In the genomic region with DNA sequence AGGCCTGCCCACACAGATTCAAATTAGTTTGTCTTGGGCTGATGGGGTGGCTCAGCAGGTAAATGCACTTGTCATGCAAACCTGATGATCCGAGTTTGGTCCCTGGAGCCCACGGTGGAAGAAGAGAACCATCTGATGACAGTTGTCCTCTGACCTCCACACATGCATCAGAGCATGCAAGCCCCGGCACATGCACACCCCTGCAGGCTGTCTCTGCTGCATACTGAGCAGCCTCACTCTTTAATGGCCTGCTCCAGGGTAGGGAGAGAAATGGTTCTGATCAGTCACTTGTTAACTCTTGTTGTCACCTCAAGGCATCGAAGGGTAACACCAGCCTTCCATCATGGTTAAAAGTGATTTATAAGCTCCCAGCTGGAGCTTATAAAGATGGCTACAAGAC, we compare ENCODE assay signal across 20 mouse cellular contexts.
DNase-seq lines count a peak whose midpoint lies in the region; ATAC-seq and TF ChIP-seq lines count a peak whose summit lies in the region.
"Had no signal": no experiment of that assay in that cellular context is flagged by ENCODE, and none has a peak within 500 bp of the region (broad histone marks: within the 10 kb centered on the region; RNA-seq: fewer than 3 reads in every experiment).

No protein-coding gene starts in this region.

- H3K36me3 ChIP-seq in hindbrain, embryonic 12.5 days = no peaks in the 10 kb centered on the region
- H3K36me3 ChIP-seq in hindbrain, embryonic 14.5 days (replicated peaks; ENCODE audit: control insufficient read depth, insufficient read depth) = no peaks in the 10 kb centered on the region
- H3K36me3 ChIP-seq in neural tube, embryonic 11.5 days (ENCODE audit: control insufficient read depth, insufficient read depth, low read length) = no peaks in the 10 kb centered on the region
- no peaks in the 10 kb centered on the region for H3K36me3 ChIP-seq in neural tube, embryonic 15.5 days
- H3K36me3 ChIP-seq: embryonic facial prominence, embryonic 10.5 days; embryonic facial prominence, embryonic 12.5 days; forebrain, embryonic 15.5 days had no signal

- TF ChIP-seq POLR2A in brain, embryonic 14.5 days (IDR thresholded peaks at IDR 0.05; ENCODE audit: borderline replicate concordance, extremely low read depth, insufficient read depth, insufficient read length, poor library complexity, severe bottlenecking) = no peak

- no peak overlapping the region for H3K4me2 ChIP-seq in hindbrain, embryonic 12.5 days (replicated peaks)
- no peak overlapping the region for H3K4me2 ChIP-seq in hindbrain, embryonic 14.5 days (replicated peaks)
- H3K4me2 ChIP-seq in neural tube, embryonic 11.5 days (ENCODE audit: low read depth) = no peak overlapping the region
- H3K4me2 ChIP-seq in neural tube, embryonic 15.5 days = no peak overlapping the region
- H3K4me2 ChIP-seq: embryonic facial prominence, embryonic 12.5 days; forebrain, embryonic 13.5 days; forebrain, embryonic 15.5 days had no signal

- peaks cover 17% of the 10 kb centered on the region for H3K4me1 ChIP-seq in hindbrain, embryonic 12.5 days
- H3K4me1 ChIP-seq in hindbrain, embryonic 14.5 days (replicated peaks; ENCODE audit: control insufficient read depth, insufficient read depth, low read length) = peaks cover 16% of the 10 kb centered on the region
- H3K4me1 ChIP-seq in neural tube, embryonic 11.5 days (ENCODE audit: control insufficient read depth, insufficient read depth, low read length) = no peaks in the 10 kb centered on the region
- H3K4me1 ChIP-seq in neural tube, embryonic 15.5 days = peaks cover 18% of the 10 kb centered on the region
- H3K4me1 ChIP-seq: embryonic facial prominence, embryonic 12.5 days had no signal

- no peak overlapping the region for H3K27ac ChIP-seq in hindbrain, embryonic 12.5 days
- H3K27ac ChIP-seq in hindbrain, embryonic 14.5 days = no peak overlapping the region
- H3K27ac ChIP-seq in layer of hippocampus, adult 2 months = peak overlapping the region; percentile 37; the same call in 1 of the 2 replicates
- H3K27ac ChIP-seq in neural tube, embryonic 11.5 days (ENCODE audit: low read depth, low read length) = no peak overlapping the region
- no peak overlapping the region for H3K27ac ChIP-seq in neural tube, embryonic 15.5 days (replicated peaks)
- H3K27ac ChIP-seq: embryonic facial prominence, embryonic 10.5 days; embryonic facial prominence, embryonic 12.5 days; forebrain, embryonic 13.5 days; forebrain, embryonic 15.5 days had no signal

- no peaks in the 10 kb centered on the region for H3K9me3 ChIP-seq in hindbrain, embryonic 12.5 days (replicated peaks)
- H3K9me3 ChIP-seq in hindbrain, embryonic 14.5 days (ENCODE audit: control insufficient read depth, low read length) = no peaks in the 10 kb centered on the region
- no peaks in the 10 kb centered on the region for H3K9me3 ChIP-seq in neural tube, embryonic 11.5 days (ENCODE audit: control insufficient read depth, low read length)
- H3K9me3 ChIP-seq in neural tube, embryonic 15.5 days (replicated peaks) = no peaks in the 10 kb centered on the region
- H3K9me3 ChIP-seq: embryonic facial prominence, embryonic 10.5 days; embryonic facial prominence, embryonic 12.5 days; forebrain, embryonic 13.5 days; forebrain, embryonic 15.5 days had no signal

- DNase-seq in hindbrain, embryonic 14.5 days (ENCODE audit: low spot score) = no peak
- no peak for DNase-seq in layer of hippocampus, adult 2 months (ENCODE audit: low spot score in 2 of 2)
- DNase-seq in layer of hippocampus, adult 11-12 months (ENCODE audit: low spot score) = no peak
- DNase-seq in neural tube, embryonic 11.5 days (ENCODE audit: low spot score) = peak; percentile 30
- peak; percentile 47 for DNase-seq in brain, embryonic 14.5 days (ENCODE audit: low read depth)
- DNase-seq in urinary bladder, adult 2 months (ENCODE audit: low spot score) = no peak
- DNase-seq: adrenal gland, adult 2 months; adrenal gland, postnatal 10 days; adrenal gland, postnatal 25 days; cerebellum, adult 11-12 months; cerebellum, adult 2 months; cerebellum, adult 9-10 months; cerebellum, postnatal 10 days; cerebellum, postnatal 25 days had no signal

- H3K9ac ChIP-seq in hindbrain, embryonic 12.5 days = no peak overlapping the region
- no peak overlapping the region for H3K9ac ChIP-seq in hindbrain, embryonic 14.5 days
- H3K9ac ChIP-seq in neural tube, embryonic 11.5 days (ENCODE audit: low read length) = no peak overlapping the region
- no peak overlapping the region for H3K9ac ChIP-seq in neural tube, embryonic 15.5 days (replicated peaks)
- H3K9ac ChIP-seq: embryonic facial prominence, embryonic 12.5 days; forebrain, embryonic 13.5 days; forebrain, embryonic 15.5 days had no signal

- WGBS in hindbrain, embryonic 12.5 days = 48% methylated on average over 4 of the region's 4 CpGs
- WGBS in hindbrain, embryonic 14.5 days = 45% methylated on average over 4 of the region's 4 CpGs
- WGBS in neural tube, embryonic 11.5 days = 58% methylated on average over 4 of the region's 4 CpGs
- 49% methylated on average over 4 of the region's 4 CpGs for WGBS in neural tube, embryonic 15.5 days

- ATAC-seq in hindbrain, embryonic 12.5 days (ENCODE audit: low FRiP score) = peak; percentile 69; the same call in 1 of the 2 replicates
- ATAC-seq in hindbrain, embryonic 14.5 days (ENCODE audit: low FRiP score) = no peak
- ATAC-seq in neural tube, embryonic 11.5 days (ENCODE audit: insufficient read depth, low FRiP score, low TSS enrichment) = no peak
- ATAC-seq in neural tube, embryonic 15.5 days (ENCODE audit: low FRiP score) = no peak
- ATAC-seq: forebrain, embryonic 13.5 days; forebrain, embryonic 15.5 days had no signal

- H3K27me3 ChIP-seq in hindbrain, embryonic 12.5 days = no peaks in the 10 kb centered on the region
- H3K27me3 ChIP-seq in hindbrain, embryonic 14.5 days (ENCODE audit: control insufficient read depth, insufficient read depth, low read length) = no peaks in the 10 kb centered on the region
- H3K27me3 ChIP-seq in neural tube, embryonic 11.5 days (ENCODE audit: control insufficient read depth, insufficient read depth, low read length) = no peaks in the 10 kb centered on the region
- H3K27me3 ChIP-seq in neural tube, embryonic 15.5 days (replicated peaks) = no peaks in the 10 kb centered on the region
- H3K27me3 ChIP-seq: embryonic facial prominence, embryonic 12.5 days; forebrain, embryonic 13.5 days; forebrain, embryonic 15.5 days had no signal

- TF ChIP-seq CTCF in layer of hippocampus, adult 2 months (conservative IDR thresholded peaks at IDR 0.05) = no peak
- TF ChIP-seq CTCF in brain, embryonic 14.5 days (IDR thresholded peaks at IDR 0.05; ENCODE audit: borderline replicate concordance, extremely low read depth, insufficient read depth, insufficient read length) = no peak

- no peak overlapping the region for H3K4me3 ChIP-seq in hindbrain, embryonic 12.5 days
- no peak overlapping the region for H3K4me3 ChIP-seq in hindbrain, embryonic 14.5 days (replicated peaks; ENCODE audit: low read length)
- H3K4me3 ChIP-seq in layer of hippocampus, adult 2 months = no peak overlapping the region
- H3K4me3 ChIP-seq in neural tube, embryonic 11.5 days (ENCODE audit: low read depth, low read length) = no peak overlapping the region
- no peak overlapping the region for H3K4me3 ChIP-seq in neural tube, embryonic 15.5 days (replicated peaks)
- H3K4me3 ChIP-seq: embryonic facial prominence, embryonic 10.5 days; embryonic facial prominence, embryonic 12.5 days; forebrain, embryonic 13.5 days; forebrain, embryonic 15.5 days had no signal

Comparison
In these comparisons a context has a peak if more than half of its experiments do, and no peak if none do; other contexts are left out.
1. DNase-seq: peak in neural tube, embryonic 11.5 days (single experiment) and brain, embryonic 14.5 days (single experiment); none in hindbrain, embryonic 14.5 days (single experiment), layer of hippocampus, adult 2 months (0 of 2), layer of hippocampus, adult 11-12 months (single experiment) and urinary bladder, adult 2 months (single experiment).